Mouse (Mus musculus) neural tube, embryonic 12.5 days (tissue): ENCODE measurements around the gene Tmem41a. TPM values are rescaled to one million over a fixed set of nuclear protein-coding genes. Genes with fewer than 3 reads are reported as not detected.
"Not testable (repeated sequence)": the region's sequence is repeated elsewhere in the genome, so short reads cannot be mapped to it uniquely, and the experiment has no call there.

Experiments
- ATAC-seq: fragments of 200-750 bp; cut with Nextera tagmentation; 2 replicates; pipeline ENCODE4 v1.8.0; 2017; ENCODE audit warnings: low read depth, mild to moderate bottlenecking, moderate TSS enrichment, moderate library complexity; ENCODE audit not compliant: low FRiP score
- H3K27ac ChIP-seq: fragments of 300-500 bp; sonication (generic); 2 replicates; pipeline ENCODE4 v1.5.1; 2016
- H3K27me3 ChIP-seq: fragments of 300-500 bp; sonication (generic); replicated peaks from 2 replicates; pipeline ENCODE4 v1.6.1; 2016; ENCODE audit warnings: mild to moderate bottlenecking
- H3K36me3 ChIP-seq: fragments of 300-500 bp; sonication (generic); 2 replicates; pipeline ENCODE4 v1.6.1; 2016; ENCODE audit warnings: mild to moderate bottlenecking
- H3K4me1 ChIP-seq: fragments of 300-500 bp; sonication (generic); 2 replicates; pipeline ENCODE4 v1.6.1; 2016
- H3K4me2 ChIP-seq: fragments of 300-500 bp; sonication (generic); replicated peaks from 2 replicates; pipeline ENCODE4 v1.6.1; 2016; ENCODE audit warnings: mild to moderate bottlenecking
- H3K4me3 ChIP-seq: fragments of 300-500 bp; sonication (generic); 2 replicates; pipeline ENCODE4 v1.5.1; 2016
- H3K9ac ChIP-seq: fragments of 300-500 bp; sonication (generic); 2 replicates; pipeline ENCODE4 v1.6.1; 2016; ENCODE audit warnings: mild to moderate bottlenecking
- H3K9me3 ChIP-seq: fragments of 300-500 bp; sonication (generic); 2 replicates; pipeline ENCODE4 v1.6.1; 2016; ENCODE audit warnings: mild to moderate bottlenecking
- WGBS: fragments of 180-500 bp; shearing (Covaris S2); methylation state at CpG from one replicate; pipeline ENCODE4 v1.1.7; 2016; 5-methylcytosine and 5-hydroxymethylcytosine counted together
- polyA plus RNA-seq: library from polyadenylated mRNA; unstranded; fragments of >200 nt; fragmentation: Nextera tagmentation; extraction: Ambion mirVana; gene quantifications from 2 replicates; pipeline ENCODE4 v1.2.1, GENCODE M21; 2016

The Tmem41a gene
- polyA plus RNA-seq = 46.8 and 50.8 TPM in 2 replicates

- Histone ChIP-seq H3K36me3 (no peaks in the 10 kb centered on the region), H3K9ac (peak within 1 kb of the TSS; percentile 71), H3K4me3 (peak within 1 kb of the TSS; percentile 70), H3K4me2 (peak within 1 kb of the TSS; percentile 88), H3K27me3 (no peaks in the 10 kb centered on the region), H3K9me3 (no peaks in the 10 kb centered on the region), H3K4me1 (peaks cover 10% of the 10 kb centered on the region), H3K27ac (no peak within 1 kb of the TSS)
- peak; percentile 96 for ATAC-seq
- 1% methylated on average over 62 of the region's 63 CpGs for WGBS
Measured at GRCm38 (mm10) chr16:21946761-21947715, at the start of gene Tmem41a. Gene Tmem41a, minus strand, starts transcription at chr16:21947552.

GRCm38 (mm10) chr16:21996402-21996801 lies 49.0 kb upstream of the Tmem41a start:
- Histone ChIP-seq H3K9me3 (no peaks in the 10 kb centered on the region), H3K36me3 (no peaks in the 10 kb centered on the region), H3K27me3 (no peaks in the 10 kb centered on the region), H3K27ac (no peak overlapping the region), H3K9ac (no peak overlapping the region), H3K4me2 (no peak overlapping the region), H3K4me3 (no peak overlapping the region), H3K4me1 (no peaks in the 10 kb centered on the region)
- WGBS = 75% methylated on average over 4 of the region's 4 CpGs
- no peak for ATAC-seq

GRCm38 (mm10) chr16:21995304-21995703 lies 48.0 kb upstream of the Tmem41a start, which contains the start of gene Liph:
Gene Liph, minus strand, starts transcription at chr16:21995663.
- Histone ChIP-seq H3K4me2 (peak within 1 kb of the TSS; percentile 50), H3K4me3 (no peak within 1 kb of the TSS), H3K9ac (no peak within 1 kb of the TSS), H3K9me3 (no peaks in the 10 kb centered on the region), H3K4me1 (no peaks in the 10 kb centered on the region), H3K27me3 (no peaks in the 10 kb centered on the region), H3K27ac (no peak within 1 kb of the TSS), H3K36me3 (no peaks in the 10 kb centered on the region)
- ATAC-seq = peak; percentile 63; the same call in 1 of the 2 replicates
- WGBS = 3% methylated on average over 16 of the region's 16 CpGs

- no peak for ATAC-seq
- Histone ChIP-seq H3K9me3 (no peaks in the 10 kb centered on the region), H3K4me2 (no peak overlapping the region), H3K9ac (no peak overlapping the region), H3K36me3 (no peaks in the 10 kb centered on the region), H3K27ac (no peak overlapping the region), H3K4me3 (no peak overlapping the region), H3K27me3 (no peaks in the 10 kb centered on the region), H3K4me1 (no peaks in the 10 kb centered on the region)
- WGBS = 89% methylated on average over 2 of the region's 2 CpGs
Measured at GRCm38 (mm10) chr16:21991774-21992173, 44.4 kb upstream of the Tmem41a start.

GRCm38 (mm10) chr16:21990893-21991292 lies 43.5 kb upstream of the Tmem41a start:
- H3K4me3 ChIP-seq, H3K27ac ChIP-seq, H3K4me1 ChIP-seq, H3K36me3 ChIP-seq, H3K9ac ChIP-seq, H3K27me3 ChIP-seq, H3K4me2 ChIP-seq, H3K9me3 ChIP-seq, ATAC-seq: not testable (repeated sequence)

- H3K36me3 ChIP-seq = no peaks in the 10 kb centered on the region
- no peak overlapping the region for H3K27ac ChIP-seq
- no peak overlapping the region for H3K4me2 ChIP-seq
- H3K4me3 ChIP-seq = no peak overlapping the region
- no peak overlapping the region for H3K9ac ChIP-seq
- no peaks in the 10 kb centered on the region for H3K9me3 ChIP-seq
- H3K27me3 ChIP-seq = no peaks in the 10 kb centered on the region
- H3K4me1 ChIP-seq = no peaks in the 10 kb centered on the region
- 78% methylated on average over 5 of the region's 5 CpGs for WGBS
- ATAC-seq = no peak
Measured at GRCm38 (mm10) chr16:21987956-21988355, 40.6 kb upstream of the Tmem41a start.

- H3K9ac ChIP-seq = no peak overlapping the region
- no peak for ATAC-seq
- H3K9me3 ChIP-seq = no peaks in the 10 kb centered on the region
- no peaks in the 10 kb centered on the region for H3K4me1 ChIP-seq
- H3K4me2 ChIP-seq = no peak overlapping the region
- H3K4me3 ChIP-seq = no peak overlapping the region
- H3K27ac ChIP-seq = no peak overlapping the region
- H3K36me3 ChIP-seq = no peaks in the 10 kb centered on the region
- WGBS = 53% methylated on average over 3 of the region's 3 CpGs
- H3K27me3 ChIP-seq = no peaks in the 10 kb centered on the region
Measured at GRCm38 (mm10) chr16:21986191-21986590, 38.8 kb upstream of the Tmem41a start.

- ATAC-seq = no peak
- WGBS = 87% methylated on average over 12 of the region's 12 CpGs
Measured at GRCm38 (mm10) chr16:21984091-21984490, 36.7 kb upstream of the Tmem41a start.

GRCm38 (mm10) chr16:21983581-21983980 lies 36.2 kb upstream of the Tmem41a start:
- Histone ChIP-seq H3K9me3 (no peaks in the 10 kb centered on the region), H3K4me3 (no peak overlapping the region), H3K36me3 (no peaks in the 10 kb centered on the region), H3K27ac (no peak overlapping the region), H3K9ac (no peak overlapping the region), H3K27me3 (no peaks in the 10 kb centered on the region), H3K4me1 (no peaks in the 10 kb centered on the region), H3K4me2 (no peak overlapping the region)
- 94% methylated on average over 4 of the region's 4 CpGs for WGBS
- ATAC-seq = no peak

More at GRCm38 (mm10) chr16:21984091-21984490, 36.7 kb upstream of the Tmem41a start:
- Histone ChIP-seq H3K36me3 (no peaks in the 10 kb centered on the region), H3K27ac (no peak overlapping the region), H3K27me3 (no peaks in the 10 kb centered on the region), H3K4me2 (no peak overlapping the region), H3K4me3 (no peak overlapping the region), H3K9me3 (no peaks in the 10 kb centered on the region), H3K9ac (no peak overlapping the region), H3K4me1 (no peaks in the 10 kb centered on the region)

GRCm38 (mm10) chr16:21983146-21983545 lies 35.8 kb upstream of the Tmem41a start:
- Histone ChIP-seq H3K27ac (no peak overlapping the region), H3K4me2 (no peak overlapping the region), H3K4me1 (no peaks in the 10 kb centered on the region), H3K36me3 (no peaks in the 10 kb centered on the region), H3K9me3 (no peaks in the 10 kb centered on the region), H3K9ac (no peak overlapping the region), H3K27me3 (no peaks in the 10 kb centered on the region), H3K4me3 (no peak overlapping the region)
- WGBS = 90% methylated on average over 9 of the region's 9 CpGs
- ATAC-seq = no peak

GRCm38 (mm10) chr16:21977347-21977746 lies 30.0 kb upstream of the Tmem41a start:
- H3K27me3 ChIP-seq = no peaks in the 10 kb centered on the region
- no peak overlapping the region for H3K4me3 ChIP-seq
- no peak overlapping the region for H3K4me2 ChIP-seq
- no peak overlapping the region for H3K27ac ChIP-seq
- H3K36me3 ChIP-seq = no peaks in the 10 kb centered on the region
- 86% methylated on average over 5 of the region's 5 CpGs for WGBS
- no peaks in the 10 kb centered on the region for H3K9me3 ChIP-seq
- peaks cover 6% of the 10 kb centered on the region for H3K4me1 ChIP-seq
- no peak for ATAC-seq
- H3K9ac ChIP-seq = no peak overlapping the region

- H3K27me3 ChIP-seq = no peaks in the 10 kb centered on the region
- H3K9ac ChIP-seq = no peak overlapping the region
- no peak overlapping the region for H3K27ac ChIP-seq
- H3K4me3 ChIP-seq = no peak overlapping the region
- H3K4me2 ChIP-seq = peak overlapping the region; percentile 49
- peaks cover 6% of the 10 kb centered on the region for H3K4me1 ChIP-seq
- 2% methylated on average over 16 of the region's 16 CpGs for WGBS
- ATAC-seq = no peak
- H3K36me3 ChIP-seq = no peaks in the 10 kb centered on the region
- H3K9me3 ChIP-seq = no peaks in the 10 kb centered on the region
Measured at GRCm38 (mm10) chr16:21976203-21976602, 28.9 kb upstream of the Tmem41a start.
